Mouse (Mus musculus): ENCODE results near the gene Sppl2c.
"Not testable (repeated sequence)": the region's sequence is repeated elsewhere in the genome, so short reads cannot be mapped to it uniquely, and the experiment has no call there.

The Sppl2c gene

GRCm38 (mm10) chr11:104195791-104196190 lies 9.7 kb downstream of the Sppl2c start:
- DNase-seq (ENCODE audit: low spot score in 2 of 2), result peak; percentile 49 to 58

- DNase-seq (ENCODE audit: low spot score in 2 of 2), result no peak
These were observed 11.7 kb downstream of the Sppl2c start for GRCm38 (mm10) chr11:104197861-104198260.

GRCm38 (mm10) chr11:104203271-104203670 lies 17.1 kb downstream of the Sppl2c start:
- DNase-seq (ENCODE audit: low spot score in 2 of 2), result no peak

GRCm38 (mm10) chr11:104206573-104206972 lies 20.4 kb downstream of the Sppl2c start:
- DNase-seq (ENCODE audit: low spot score in 2 of 2), result no peak

- DNase-seq (ENCODE audit: low spot score in 2 of 2), result no peak
These were observed 22.9 kb downstream of the Sppl2c start for GRCm38 (mm10) chr11:104209041-104209440.

- DNase-seq (ENCODE audit: low spot score in 2 of 2), result no peak
These were observed 25.1 kb downstream of the Sppl2c start for GRCm38 (mm10) chr11:104211251-104211650.

GRCm38 (mm10) chr11:104214128-104214527 lies 28.0 kb downstream of the Sppl2c start:
- DNase-seq (ENCODE audit: low spot score in 2 of 2), result not testable (repeated sequence)

GRCm38 (mm10) chr11:104218075-104218474 lies 31.9 kb downstream of the Sppl2c start:
- DNase-seq (ENCODE audit: low spot score in 2 of 2), result no peak

- no peak for DNase-seq (ENCODE audit: low spot score in 2 of 2)
These were observed 34.2 kb downstream of the Sppl2c start for GRCm38 (mm10) chr11:104220291-104220690.

GRCm38 (mm10) chr11:104221751-104222150 lies 35.6 kb downstream of the Sppl2c start:
- DNase-seq (ENCODE audit: low spot score in 2 of 2), result no peak

GRCm38 (mm10) chr11:104223301-104223700 lies 37.2 kb downstream of the Sppl2c start:
- DNase-seq (ENCODE audit: low spot score in 2 of 2), result no peak

- DNase-seq (ENCODE audit: low spot score in 2 of 2), result no peak
These were observed 43.3 kb downstream of the Sppl2c start for GRCm38 (mm10) chr11:104229391-104229790.

GRCm38 (mm10) chr11:104230066-104230778 lies 44.1 kb downstream of the Sppl2c start:
- no peak for DNase-seq (ENCODE audit: low spot score in 2 of 2)

GRCm38 (mm10) chr11:104231041-104231911 lies 45.1 kb downstream of the Sppl2c start, which contains the start of gene Mapt:
TSS of gene Mapt (plus strand) at chr11:104231390.
- DNase-seq (ENCODE audit: low spot score in 2 of 2), result peak; percentile 39 to 52

GRCm38 (mm10) chr11:104232141-104233061 lies 46.3 kb downstream of the Sppl2c start:
- no peak for DNase-seq (ENCODE audit: low spot score in 2 of 2)

GRCm38 (mm10) chr11:104233101-104233500 lies 47.0 kb downstream of the Sppl2c start:
- DNase-seq (ENCODE audit: low spot score in 2 of 2), result no peak

GRCm38 (mm10) chr11:104233574-104234206 lies 47.6 kb downstream of the Sppl2c start:
- DNase-seq (ENCODE audit: low spot score in 2 of 2), result no peak

- no peak for DNase-seq (ENCODE audit: low spot score in 2 of 2)
These were observed 48.6 kb downstream of the Sppl2c start for GRCm38 (mm10) chr11:104234680-104235079.

GRCm38 (mm10) chr11:104235881-104236280 lies 49.8 kb downstream of the Sppl2c start:
- DNase-seq (ENCODE audit: low spot score in 2 of 2), result no peak

GRCm38 (mm10) chr11:104237226-104237625 lies 51.1 kb downstream of the Sppl2c start:
- DNase-seq (ENCODE audit: low spot score in 2 of 2), result no peak

All from spleen, postnatal 36 days (tissue).